Mouse (Mus musculus): ENCODE results near the gene C730034F03Rik.

The C730034F03Rik gene

GRCm38 (mm10) chr15:89431806-89432205, 2.4 kb downstream of the C730034F03Rik start:
- no peak for DNase-seq (ENCODE audit: low read depth, low spot score)

- DNase-seq (ENCODE audit: low read depth, low spot score): no peak
Observed at GRCm38 (mm10) chr15:89432946-89433345, 3.6 kb downstream of the C730034F03Rik start.

DNA sequence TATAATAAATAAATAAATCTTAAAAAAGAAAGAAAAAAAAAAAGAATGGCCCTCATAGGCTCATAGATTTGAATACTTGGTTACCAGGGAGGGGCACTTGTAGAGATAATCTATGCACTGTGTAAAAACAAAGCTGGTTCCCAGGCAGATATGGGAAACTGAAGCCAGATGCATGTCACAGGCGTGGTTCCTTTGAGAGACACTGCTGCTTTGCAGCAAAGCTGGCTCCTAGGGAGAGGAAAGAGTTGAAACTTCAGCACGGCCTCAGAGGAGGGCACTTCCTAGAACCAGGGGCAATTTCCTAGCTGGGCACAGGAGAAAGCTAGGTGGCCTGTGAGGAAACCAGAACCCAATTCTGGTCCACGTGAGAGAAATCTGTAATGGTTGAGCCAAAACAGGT, 4.7 kb downstream of the C730034F03Rik start:
- DNase-seq (ENCODE audit: low read depth, low spot score): no peak

DNA sequence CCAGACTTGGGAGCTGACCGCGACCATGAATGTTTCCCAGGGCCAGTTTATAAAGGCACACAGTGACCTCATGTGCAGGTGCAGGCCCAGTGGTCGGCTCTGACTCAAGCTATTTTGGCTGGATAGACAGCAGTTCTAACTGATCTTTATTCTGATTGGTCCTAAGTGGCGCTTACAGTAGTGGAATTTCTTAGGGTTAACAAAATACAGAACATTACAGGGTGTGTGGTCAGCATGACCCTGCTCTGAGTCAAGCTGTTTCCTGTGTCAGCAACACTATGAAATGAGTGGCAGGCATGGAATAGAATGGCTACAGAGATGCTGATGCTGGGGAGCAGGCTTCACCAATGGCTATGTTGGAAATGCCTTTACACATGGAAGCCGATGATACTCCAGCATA, 6.5 kb downstream of the C730034F03Rik start:
- no peak for DNase-seq (ENCODE audit: low read depth, low spot score)

- no peak for DNase-seq (ENCODE audit: low read depth, low spot score)
Observed at GRCm38 (mm10) chr15:89442486-89443070, 13.2 kb downstream of the C730034F03Rik start.

GRCm38 (mm10) chr15:89452906-89453864, 23.8 kb downstream of the C730034F03Rik start:
- peak; percentile 66 for DNase-seq (ENCODE audit: low read depth, low spot score)

DNA sequence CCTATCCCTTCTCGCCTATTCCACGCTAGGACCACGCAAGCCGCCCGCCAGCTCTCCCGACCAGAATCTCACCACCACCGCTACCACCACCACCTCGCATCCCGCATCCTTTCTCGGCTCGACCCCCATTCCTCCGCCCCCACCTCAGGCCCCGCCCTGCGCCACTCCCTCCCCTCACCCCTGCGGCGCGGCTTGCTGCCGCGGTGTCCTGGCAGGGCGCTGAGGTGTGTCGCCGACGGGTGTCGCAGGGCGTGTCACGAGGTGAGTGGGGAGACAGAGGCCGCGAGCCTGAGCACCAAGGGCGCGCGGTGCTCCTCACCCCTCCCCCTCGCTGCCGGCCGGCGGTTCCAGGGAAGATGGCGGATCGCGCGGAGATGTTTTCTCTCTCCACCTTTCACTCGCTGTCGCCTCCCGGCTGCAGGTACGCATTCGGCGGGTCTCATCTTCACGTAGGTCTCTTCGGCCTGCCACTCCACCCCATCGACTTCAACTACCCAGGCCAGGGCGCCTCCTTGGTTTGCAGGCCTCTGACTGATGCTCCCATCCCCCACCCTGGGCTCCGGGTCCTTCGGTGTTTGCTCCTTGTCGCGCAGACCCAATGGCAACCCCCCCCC, 24.6 kb downstream of the C730034F03Rik start, which contains the start of gene Mapk8ip2:
Gene Mapk8ip2 (plus strand): TSS at position 49 of the 614 bp plus-strand sequence.
- DNase-seq (ENCODE audit: low read depth, low spot score): peak; percentile 12

- no peak for DNase-seq (ENCODE audit: low read depth, low spot score)
Observed at GRCm38 (mm10) chr15:89454857-89455256, 25.5 kb downstream of the C730034F03Rik start.

GRCm38 (mm10) chr15:89455642-89456041, 26.3 kb downstream of the C730034F03Rik start:
- DNase-seq (ENCODE audit: low read depth, low spot score): no peak

DNA sequence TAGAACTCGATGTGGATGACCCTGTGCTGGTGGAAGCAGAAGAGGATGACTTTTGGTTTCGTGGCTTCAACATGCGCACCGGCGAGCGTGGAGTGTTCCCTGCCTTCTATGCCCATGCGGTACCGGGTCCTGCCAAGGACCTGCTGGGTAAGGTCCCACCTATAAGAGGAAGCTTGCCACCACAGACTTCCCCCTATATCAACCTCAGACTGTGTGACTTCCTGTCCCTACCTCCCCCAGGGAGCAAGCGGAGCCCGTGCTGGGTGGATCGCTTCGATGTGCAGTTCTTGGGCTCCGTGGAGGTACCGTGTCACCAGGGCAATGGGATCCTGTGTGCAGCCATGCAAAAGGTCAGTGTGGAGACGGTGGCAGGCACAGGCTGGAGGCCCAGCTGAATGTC, 29.6 kb downstream of the C730034F03Rik start:
- DNase-seq (ENCODE audit: low read depth, low spot score): peak; percentile 22

GRCm38 (mm10) chr15:89459821-89460220, 30.4 kb downstream of the C730034F03Rik start:
- no peak for DNase-seq (ENCODE audit: low read depth, low spot score)

- DNase-seq (ENCODE audit: low read depth, low spot score): no peak
Observed at GRCm38 (mm10) chr15:89460298-89460697, 30.9 kb downstream of the C730034F03Rik start.

DNA sequence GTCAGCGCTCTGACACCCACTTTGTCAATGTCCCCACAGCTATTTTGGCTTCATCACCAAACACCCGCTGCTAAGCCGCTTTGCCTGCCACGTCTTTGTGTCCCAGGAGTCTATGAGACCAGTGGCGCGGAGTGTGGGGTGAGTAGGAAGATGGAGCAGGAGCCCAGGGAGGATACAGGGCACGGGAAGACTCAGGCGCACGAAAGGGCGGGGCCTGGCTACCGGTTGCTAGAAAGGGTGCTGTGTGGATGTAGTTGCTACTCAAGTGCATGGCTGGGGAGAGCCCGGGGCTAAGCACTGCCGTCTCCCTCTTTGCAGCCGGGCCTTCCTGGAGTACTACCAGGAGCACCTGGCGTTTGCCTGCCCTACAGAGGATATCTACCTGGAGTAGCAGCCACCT, 31.9 kb downstream of the C730034F03Rik start:
- DNase-seq (ENCODE audit: low read depth, low spot score): no peak

DNA sequence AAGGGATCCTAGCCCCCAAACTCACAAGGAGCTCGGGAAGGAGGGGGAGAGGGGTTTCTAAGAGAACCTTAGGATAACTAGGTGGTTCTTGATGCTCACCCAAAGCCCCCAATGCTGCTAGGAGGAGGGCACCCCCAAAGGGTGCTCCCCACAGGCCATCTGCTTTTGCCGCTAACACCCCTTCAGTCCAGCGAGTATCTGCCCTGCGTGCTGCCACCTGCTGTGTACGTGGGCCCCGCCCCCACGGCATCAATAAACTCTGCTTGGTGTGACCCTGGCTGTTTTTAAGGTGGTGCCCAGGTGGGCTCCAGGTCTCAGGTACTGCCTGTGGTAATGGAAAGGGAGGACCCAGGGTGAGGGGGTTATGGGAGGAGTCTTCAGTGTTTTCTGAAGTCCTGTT, 32.8 kb downstream of the C730034F03Rik start:
- DNase-seq (ENCODE audit: low read depth, low spot score): no peak

- peak; percentile 30 for DNase-seq (ENCODE audit: low read depth, low spot score)
Observed at GRCm38 (mm10) chr15:89463334-89464235, 34.2 kb downstream of the C730034F03Rik start.

GRCm38 (mm10) chr15:89465052-89465451, 35.7 kb downstream of the C730034F03Rik start:
- DNase-seq (ENCODE audit: low read depth, low spot score): no peak

- peak; percentile 57 for DNase-seq (ENCODE audit: low read depth, low spot score)
Observed at GRCm38 (mm10) chr15:89468577-89468976, 39.2 kb downstream of the C730034F03Rik start.

- no peak for DNase-seq (ENCODE audit: low read depth, low spot score)
Observed at GRCm38 (mm10) chr15:89471476-89471875, 42.1 kb downstream of the C730034F03Rik start.

DNA sequence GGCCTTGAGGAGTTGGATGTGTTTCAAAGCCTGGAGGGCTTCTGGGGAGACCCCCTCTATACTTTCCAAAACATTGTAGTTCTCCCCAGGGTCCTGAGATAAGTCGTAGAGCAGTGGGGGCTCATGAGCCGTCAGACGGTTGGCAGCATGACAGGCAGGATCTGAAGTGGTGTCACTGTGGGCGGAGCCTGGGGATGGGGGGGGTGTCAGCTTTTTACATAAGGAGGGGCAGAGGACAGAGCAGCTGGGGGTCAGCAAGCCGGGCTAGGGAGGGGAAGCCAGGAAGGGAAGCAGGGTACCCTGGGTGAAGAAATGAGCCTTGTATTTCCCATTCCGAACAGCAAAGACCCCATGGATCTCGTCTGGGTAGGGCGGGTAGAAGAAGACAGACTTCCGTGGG, 44.0 kb downstream of the C730034F03Rik start:
- no peak for DNase-seq (ENCODE audit: low read depth, low spot score)

GRCm38 (mm10) chr15:89473921-89474320, 44.5 kb downstream of the C730034F03Rik start:
- no peak for DNase-seq (ENCODE audit: low read depth, low spot score)

DNA sequence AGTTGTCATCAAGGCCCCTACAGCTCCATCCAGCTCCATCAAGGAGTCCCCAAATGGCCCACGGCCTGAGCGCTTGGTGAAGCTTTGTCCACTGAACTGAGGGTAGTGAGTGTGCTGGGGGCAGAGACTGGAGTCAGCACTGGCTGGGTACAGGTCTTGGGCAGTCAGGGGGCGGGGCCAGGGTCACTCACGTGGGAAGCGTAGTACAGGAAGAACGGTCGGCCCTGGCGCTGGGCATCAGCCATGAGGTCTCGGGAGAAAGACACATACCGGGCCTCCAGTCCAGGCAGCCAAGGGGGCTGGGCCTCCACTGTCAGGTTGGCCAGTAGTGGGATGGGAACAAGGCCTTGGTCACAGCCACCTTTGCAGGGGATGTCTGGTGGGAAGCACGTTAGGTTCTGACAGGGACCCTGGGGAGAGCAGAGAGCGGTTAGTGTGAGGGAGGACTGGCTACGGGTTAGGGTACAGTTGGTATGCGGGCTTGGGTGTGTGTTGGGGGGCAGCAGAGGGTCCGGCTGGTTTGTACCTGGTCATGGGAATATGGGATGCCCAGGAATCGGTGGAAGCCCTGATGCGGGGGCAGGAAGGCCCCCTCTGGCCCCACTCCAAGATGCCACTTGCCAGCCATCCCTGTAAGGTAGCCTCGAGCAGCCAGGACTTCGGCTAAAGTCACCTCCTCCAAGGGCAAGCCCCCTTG, 45.4 kb downstream of the C730034F03Rik start:
- no peak for DNase-seq (ENCODE audit: low read depth, low spot score)
